9 mouse cellular contexts compared by ENCODE assay signal in genomic region chr7:25284766-25285165, GRCm38 (mm10). TPM values are rescaled to one million over a fixed set of nuclear protein-coding genes. Genes with fewer than 3 reads are reported as not detected.
DNase-seq lines count a peak whose midpoint lies in the region; ATAC-seq lines count a peak whose summit lies in the region.
"Had no signal": no experiment of that assay in that cellular context is flagged by ENCODE, and none has a peak within 500 bp of the region (broad histone marks: within the 10 kb centered on the region; RNA-seq: fewer than 3 reads in every experiment).

No protein-coding gene starts in this region.

- peak overlapping the region in 1 of 2 experiments; percentile 99; a peak in 1 of 4 replicates for H3K27ac ChIP-seq in heart, embryonic 14.5 days (replicated peaks in 1 of 2; ENCODE audit: control insufficient read depth in 1 of 2, insufficient read depth in 1 of 2, low read depth in 2 of 2, low read length in 2 of 2)

- H3K9ac ChIP-seq in heart, embryonic 14.5 days (ENCODE audit: low read length): peak overlapping the region; percentile 89

- no peak overlapping the region for H3K4me3 ChIP-seq in heart, embryonic 14.5 days (ENCODE audit: control insufficient read depth in 1 of 2, insufficient read depth in 1 of 2, low read depth in 1 of 2, low read length in 2 of 2)

- ATAC-seq in heart, embryonic 14.5 days (ENCODE audit: insufficient number of reproducible peaks, insufficient read depth, low FRiP score, low read depth): no peak
- ATAC-seq in activated CD4-positive, CD25-positive, alpha-beta regulatory T cell, adult 4 months: no peak

- no peaks in the 10 kb centered on the region for H3K9me3 ChIP-seq in heart, embryonic 14.5 days (ENCODE audit: control insufficient read depth, low read length)

- peaks cover 28 to 39% of the 10 kb centered on the region in 2 experiments for H3K4me1 ChIP-seq in heart, embryonic 14.5 days (ENCODE audit: control insufficient read depth in 2 of 2, insufficient read depth in 2 of 2, low read length in 2 of 2)

- DNase-seq in heart, adult 8-10 months (ENCODE audit: low spot score): no peak
- peak; percentile 21 to 61 for DNase-seq in urinary bladder, postnatal 4 days (ENCODE audit: low spot score in 2 of 2)
- no peak for DNase-seq in urinary bladder, postnatal 36 days (ENCODE audit: low spot score in 2 of 2)
- DNase-seq in kidney, postnatal 10 days: peak; percentile 47
- DNase-seq in c-Kit-positive CD71-positive TER-119-positive erythroid progenitor cells, embryonic 14.5 days (ENCODE audit: low spot score): no peak
- DNase-seq in layer of hippocampus, adult 9-10 months (ENCODE audit: low spot score): no peak

- peak overlapping the region; percentile 90 for H3K4me2 ChIP-seq in heart, embryonic 14.5 days (ENCODE audit: low read length)

- WGBS in heart, embryonic 14.5 days: 47% methylated on average over 5 of the region's 5 CpGs

- H3K36me3 ChIP-seq in heart, embryonic 14.5 days (ENCODE audit: control insufficient read depth, insufficient read depth, low read length): peaks cover 52% of the 10 kb centered on the region

- no peaks in the 10 kb centered on the region for H3K27me3 ChIP-seq in heart, embryonic 14.5 days (ENCODE audit: control insufficient read depth, insufficient read depth, low read length)

RNA-seq across cellular contexts. Expression of gene Pafah1b3, which starts 13.0 kb away (rescaled TPM):
- 130 and 142 TPM in 2 replicates for polyA plus RNA-seq in heart, embryonic 14.5 days (2014; fragmentation: Nextera tagmentation; extraction: Ambion mirVana)
- 1 to 10 TPM; 3.9 to 4.6 (median 3.9) TPM for total RNA-seq in heart, adult 8-10 months (2022)
- 10 to 100 TPM; 16.8 to 30.7 TPM for polyA plus RNA-seq in activated CD4-positive, CD25-positive, alpha-beta regulatory T cell, adult 4 months (2017; shearing (Covaris generic))

RNA-seq across cellular contexts. Expression of gene Prr19, which starts 16.4 kb away (rescaled TPM):
- 0.16 TPM in 1 of 2 replicates, not detected in the other for polyA plus RNA-seq in heart, embryonic 14.5 days (2014; fragmentation: Nextera tagmentation; extraction: Ambion mirVana)
- not detected for total RNA-seq in heart, adult 8-10 months (2022)
- not detected for polyA plus RNA-seq in activated CD4-positive, CD25-positive, alpha-beta regulatory T cell, adult 4 months (2017; shearing (Covaris generic))
- total RNA-seq: layer of hippocampus, postnatal 14 days had no signal

RNA-seq across cellular contexts. Expression of gene Cic, which starts 17.3 kb away (rescaled TPM):
- polyA plus RNA-seq in heart, embryonic 14.5 days (2014; fragmentation: Nextera tagmentation; extraction: Ambion mirVana): 25.4 and 28.4 TPM in 2 replicates
- total RNA-seq in heart, adult 8-10 months (2022): 10 to 100 TPM; 52.0 to 71.5 (median 59.6) TPM
- 10 to 100 TPM; 23.2 to 26.0 TPM for polyA plus RNA-seq in activated CD4-positive, CD25-positive, alpha-beta regulatory T cell, adult 4 months (2017; shearing (Covaris generic))

RNA-seq across cellular contexts. Expression of gene Tmem145, which starts 21.1 kb away (rescaled TPM):
- polyA plus RNA-seq in heart, embryonic 14.5 days (2014; fragmentation: Nextera tagmentation; extraction: Ambion mirVana): 0.30 TPM in 1 of 2 replicates, not detected in the other
- under 1 TPM in 1 of 4 experiments, not detected in 3; 0.14 TPM for total RNA-seq in heart, adult 8-10 months (2022)
- polyA plus RNA-seq in activated CD4-positive, CD25-positive, alpha-beta regulatory T cell, adult 4 months (2017; shearing (Covaris generic)): not detected

RNA-seq across cellular contexts. Expression of gene Megf8, which starts 32.2 kb away (rescaled TPM):
- polyA plus RNA-seq in heart, embryonic 14.5 days (2014; fragmentation: Nextera tagmentation; extraction: Ambion mirVana): 6.8 and 7.9 TPM in 2 replicates
- 10 to 100 TPM; 33.9 to 35.8 (median 34.8) TPM for total RNA-seq in heart, adult 8-10 months (2022)
- under 1 TPM in 1 of 2 experiments, not detected in 1; 0.03 TPM for polyA plus RNA-seq in activated CD4-positive, CD25-positive, alpha-beta regulatory T cell, adult 4 months (2017; shearing (Covaris generic))

Comparison
In these comparisons a context has a peak if more than half of its experiments do, and no peak if none do; other contexts are left out.
1. DNase-seq: peak in urinary bladder, postnatal 4 days (2 of 2) and kidney, postnatal 10 days (single experiment); none in heart, adult 8-10 months (single experiment), urinary bladder, postnatal 36 days (0 of 2), c-Kit-positive CD71-positive TER-119-positive erythroid progenitor cells, embryonic 14.5 days (single experiment) and layer of hippocampus, adult 9-10 months (single experiment).